Mouse (Mus musculus) layer of hippocampus, postnatal 36 days (tissue): ENCODE measurements around the gene Cyp2j5. TPM values are rescaled to one million over a fixed set of nuclear protein-coding genes. Genes with fewer than 3 reads are reported as not detected.

ENCODE experiments used
- total RNA-seq, 2 experiments: library from RNA; stranded (reverse); gene quantifications; 2 replicates each; pipeline ENCODE4 v1.2.3; 2021

Cyp2j5 gene
- total RNA-seq, 2 experiments from 2014 or later: not detected

Other genes starting within 250 kb of the Cyp2j5 start
- under 1 TPM in 1 of 2 experiments, not detected in 1; 0.37 TPM for gene Cyp2j8, start 156.8 kb downstream of the Cyp2j5 start, total RNA-seq
- gene Cyp2j6, start 110.5 kb downstream of the Cyp2j5 start, total RNA-seq: 10 to 100 TPM; 13.5 to 14.0 TPM
- 10 to 100 TPM; 26.7 to 34.3 TPM for gene Cyp2j9, start 72.6 kb downstream of the Cyp2j5 start, total RNA-seq
- not detected for gene Gm12695, start 121.0 kb upstream of the Cyp2j5 start, total RNA-seq